Mouse (Mus musculus) liver, embryonic 13.5 days (tissue): ENCODE measurements around the gene Pop5. TPM values are rescaled to one million over a fixed set of nuclear protein-coding genes. Genes with fewer than 3 reads are reported as not detected.

Experiments
- ATAC-seq: fragments of 200-750 bp; cut with Nextera tagmentation; 2 replicates; pipeline ENCODE4 v1.8.0; 2017; ENCODE audit warnings: low read depth, mild to moderate bottlenecking, moderate number of reproducible peaks, moderate library complexity
- DNase-seq: peaks from one replicate; pipeline ENCODE4 v3.0.0; 2022
- H3K27ac ChIP-seq: fragments of 300-500 bp; sonication (generic); 2 replicates; pipeline ENCODE4 v1.5.1; 2015; ENCODE audit warnings: moderate library complexity, mild to moderate bottlenecking, inconsistent platforms
- H3K27me3 ChIP-seq: fragments of 300-500 bp; sonication (generic); 2 replicates; pipeline ENCODE4 v1.6.1; 2015; ENCODE audit warnings: mild to moderate bottlenecking, inconsistent platforms
- H3K36me3 ChIP-seq: fragments of 300-500 bp; sonication (generic); 2 replicates; pipeline ENCODE4 v1.6.1; 2015; ENCODE audit warnings: mild to moderate bottlenecking, inconsistent platforms
- H3K4me1 ChIP-seq: fragments of 300-500 bp; sonication (generic); replicated peaks from 2 replicates; pipeline ENCODE4 v1.6.1; 2015; ENCODE audit warnings: inconsistent platforms
- H3K4me2 ChIP-seq: fragments of 300-500 bp; sonication (generic); 2 replicates; pipeline ENCODE4 v1.6.1; 2015; ENCODE audit warnings: inconsistent platforms, mild to moderate bottlenecking, moderate library complexity
- H3K4me3 ChIP-seq: fragments of 300-500 bp; sonication (generic); replicated peaks from 2 replicates; pipeline ENCODE4 v1.5.1; 2015; ENCODE audit warnings: mild to moderate bottlenecking, inconsistent platforms
- H3K9ac ChIP-seq: fragments of 300-500 bp; sonication (generic); 2 replicates; pipeline ENCODE4 v1.6.1; 2015; ENCODE audit warnings: mild to moderate bottlenecking, inconsistent platforms
- H3K9me3 ChIP-seq: fragments of 300-500 bp; sonication (generic); replicated peaks from 2 replicates; pipeline ENCODE4 v1.6.1; 2016; ENCODE audit warnings: inconsistent platforms
- WGBS: fragments of 180-500 bp; shearing (Covaris S2); methylation state at CpG from one replicate; pipeline ENCODE4 v1.1.7; 2015; ENCODE audit not compliant: insufficient replicate concordance; 5-methylcytosine and 5-hydroxymethylcytosine counted together
- polyA plus RNA-seq: library from polyadenylated mRNA; unstranded; fragments of >200 nt; fragmentation: Nextera tagmentation; extraction: Ambion mirVana; gene quantifications from 2 replicates; pipeline ENCODE4 v1.2.1, GENCODE M21; 2015

Gene Pop5
- 120 and 127 TPM in 2 replicates for polyA plus RNA-seq

- peak; percentile 78 for DNase-seq
- Histone ChIP-seq H3K9ac (peak within 1 kb of the TSS; percentile 74), H3K4me2 (peak within 1 kb of the TSS; percentile 90), H3K27me3 (peaks cover 47% of the 10 kb centered on the region), H3K9me3 (no peaks in the 10 kb centered on the region), H3K36me3 (peaks cover 13% of the 10 kb centered on the region), H3K4me1 (peaks cover 37% of the 10 kb centered on the region), H3K4me3 (peak within 1 kb of the TSS; percentile 63), H3K27ac (no peak within 1 kb of the TSS)
- WGBS: 1% methylated on average over 21 of the region's 21 CpGs
- peak; percentile 39 for ATAC-seq
These were observed at the start of gene Pop5 for GRCm38 (mm10) chr5:115235786-115236263. TSS of gene Pop5 (plus strand) at chr5:115235836.

GRCm38 (mm10) chr5:115186371-115187073 lies 49.1 kb upstream of the Pop5 start:
- no peak for ATAC-seq
- H3K27ac ChIP-seq: no peak overlapping the region

GRCm38 (mm10) chr5:115187188-115188131 lies 48.2 kb upstream of the Pop5 start:
- Histone ChIP-seq H3K9ac (peak overlapping the region; percentile 17; the same call in 1 of the 2 replicates), H3K9me3 (no peaks in the 10 kb centered on the region; the same call in 1 of the 2 replicates), H3K4me1 (peaks cover 15% of the 10 kb centered on the region), H3K36me3 (no peaks in the 10 kb centered on the region), H3K4me2 (peak overlapping the region; percentile 51), H3K27me3 (peaks cover 96% of the 10 kb centered on the region), H3K4me3 (peak overlapping the region; percentile 32), H3K27ac (no peak overlapping the region)
- DNase-seq (peak; percentile 78), ATAC-seq (peak; percentile 72)
- 4% methylated on average over 26 of the region's 26 CpGs for WGBS

More at GRCm38 (mm10) chr5:115186371-115187073, 49.1 kb upstream of the Pop5 start:
- peaks cover 18% of the 10 kb centered on the region for H3K4me1 ChIP-seq
- H3K9ac ChIP-seq: no peak overlapping the region
- DNase-seq: no peak
- no peaks in the 10 kb centered on the region; the same call in 1 of the 2 replicates for H3K9me3 ChIP-seq
- WGBS: 41% methylated on average over 17 of the region's 17 CpGs
- H3K4me2 ChIP-seq: peak overlapping the region; percentile 51
- peaks cover 89% of the 10 kb centered on the region for H3K27me3 ChIP-seq
- H3K36me3 ChIP-seq: no peaks in the 10 kb centered on the region
- H3K4me3 ChIP-seq: no peak overlapping the region

GRCm38 (mm10) chr5:115188824-115189223 lies 46.8 kb upstream of the Pop5 start:
- Histone ChIP-seq H3K9ac (no peak overlapping the region), H3K36me3 (no peaks in the 10 kb centered on the region), H3K9me3 (no peaks in the 10 kb centered on the region; the same call in 1 of the 2 replicates), H3K27ac (no peak overlapping the region), H3K4me2 (no peak overlapping the region), H3K4me3 (no peak overlapping the region), H3K4me1 (peaks cover 21% of the 10 kb centered on the region), H3K27me3 (peaks cover 98% of the 10 kb centered on the region)
- WGBS: 52% methylated on average over 5 of the region's 5 CpGs
- no peak for ATAC-seq
- DNase-seq: no peak

GRCm38 (mm10) chr5:115190081-115190480 lies 45.6 kb upstream of the Pop5 start:
- Histone ChIP-seq H3K4me3 (no peak overlapping the region), H3K27ac (no peak overlapping the region), H3K4me1 (peaks cover 28% of the 10 kb centered on the region), H3K9ac (no peak overlapping the region), H3K9me3 (no peaks in the 10 kb centered on the region; the same call in 1 of the 2 replicates), H3K36me3 (no peaks in the 10 kb centered on the region), H3K4me2 (no peak overlapping the region), H3K27me3 (peaks cover 98% of the 10 kb centered on the region)
- DNase-seq (no peak), ATAC-seq (no peak)
- WGBS: 62% methylated on average over 12 of the region's 12 CpGs

GRCm38 (mm10) chr5:115191880-115192827 lies 43.5 kb upstream of the Pop5 start:
- Histone ChIP-seq H3K4me1 (peaks cover 23% of the 10 kb centered on the region), H3K27ac (no peak overlapping the region), H3K4me2 (no peak overlapping the region), H3K4me3 (no peak overlapping the region), H3K36me3 (no peaks in the 10 kb centered on the region), H3K9me3 (no peaks in the 10 kb centered on the region; the same call in 1 of the 2 replicates), H3K27me3 (peaks cover 98% of the 10 kb centered on the region), H3K9ac (no peak overlapping the region)
- no peak for DNase-seq
- ATAC-seq: no peak
- WGBS: 12% methylated on average over 29 of the region's 29 CpGs

- H3K4me1 ChIP-seq: peaks cover 17% of the 10 kb centered on the region
- DNase-seq (no peak), ATAC-seq (no peak)
- H3K27me3 ChIP-seq: peaks cover 97% of the 10 kb centered on the region
- no peaks in the 10 kb centered on the region; the same call in 1 of the 2 replicates for H3K9me3 ChIP-seq
- no peak overlapping the region for H3K9ac ChIP-seq
- H3K36me3 ChIP-seq: no peaks in the 10 kb centered on the region
- no peak overlapping the region for H3K27ac ChIP-seq
- H3K4me2 ChIP-seq: peak overlapping the region; percentile 77
- 11% methylated on average over 7 of the region's 7 CpGs for WGBS
- H3K4me3 ChIP-seq: peak overlapping the region; percentile 59; the same call in 1 of the 2 replicates
These were observed 42.8 kb upstream of the Pop5 start for GRCm38 (mm10) chr5:115192828-115193195.

GRCm38 (mm10) chr5:115193226-115193625 lies 42.4 kb upstream of the Pop5 start:
- WGBS: 1% methylated on average over 33 of the region's 34 CpGs
- H3K27ac ChIP-seq: no peak overlapping the region
- peaks cover 17% of the 10 kb centered on the region for H3K4me1 ChIP-seq
- peaks cover 97% of the 10 kb centered on the region for H3K27me3 ChIP-seq
- no peak for ATAC-seq
- no peak overlapping the region for H3K9ac ChIP-seq
- peak overlapping the region; percentile 77 for H3K4me2 ChIP-seq
- no peaks in the 10 kb centered on the region for H3K36me3 ChIP-seq
- DNase-seq: no peak
- peak overlapping the region; percentile 59 for H3K4me3 ChIP-seq
- H3K9me3 ChIP-seq: no peaks in the 10 kb centered on the region; the same call in 1 of the 2 replicates

- H3K4me3 ChIP-seq: peak within 1 kb of the TSS; percentile 59
- peak within 1 kb of the TSS; percentile 77 for H3K4me2 ChIP-seq
- under 1% methylated on average over 87 of the region's 116 CpGs for WGBS
- H3K27ac ChIP-seq: no peak within 1 kb of the TSS
- DNase-seq (peak; percentile 17), ATAC-seq (0 out of 2 replicates have a peak, but pooled peaks have one; percentile 41)
- peaks cover 93% of the 10 kb centered on the region for H3K27me3 ChIP-seq
- H3K36me3 ChIP-seq: no peaks in the 10 kb centered on the region
- H3K9me3 ChIP-seq: no peaks in the 10 kb centered on the region
- H3K4me1 ChIP-seq: peaks cover 17% of the 10 kb centered on the region
- 0 out of 2 replicates have a peak within 1 kb of the TSS, but pooled peaks have one; percentile 9 for H3K9ac ChIP-seq
These were observed 41.7 kb upstream of the Pop5 start, which contains the start of gene Cabp1 for GRCm38 (mm10) chr5:115193669-115194625. TSS of gene Cabp1 (minus strand) at chr5:115194381.
